Mouse (Mus musculus) CH12.LX (cell line): ENCODE results near the gene Mllt3. TPM values are rescaled to one million over a fixed set of nuclear protein-coding genes. Genes with fewer than 3 reads are reported as not detected.

Experiments
- DNase-seq: peaks from one replicate; pipeline ENCODE4 v3.0.0-alpha.2; 2013; ENCODE audit errors: extremely low read depth
- H3K27ac ChIP-seq: 2 replicates; pipeline ENCODE4 v1.5.1; 2012; ENCODE audit warnings: low read depth, mild to moderate bottlenecking, control low read depth, moderate library complexity; ENCODE audit not compliant: insufficient read depth
- H3K27me3 ChIP-seq: replicated peaks from 2 replicates; pipeline ENCODE3; 2012; ENCODE audit warnings: inconsistent platforms
- H3K36me3 ChIP-seq, 2 experiments: replicated peaks in 1 of 2; 2 replicates each; pipeline versions ENCODE3 to v1.6.1; 2012; ENCODE audit warnings: inconsistent platforms in 1 of 2, low read length in 1 of 2, mild to moderate bottlenecking in 1 of 2, mixed read lengths in 1 of 2, moderate library complexity in 1 of 2; ENCODE audit not compliant: control insufficient read depth in 1 of 2, insufficient read depth in 1 of 2
- H3K4me1 ChIP-seq, 2 experiments: 2 replicates each; pipeline ENCODE4 v1.6.1; 2012; ENCODE audit warnings: inconsistent platforms in 1 of 2, moderate library complexity in 1 of 2; ENCODE audit not compliant: insufficient read depth in 2 of 2, control insufficient read depth in 1 of 2
- H3K4me2 ChIP-seq: 2 replicates; pipeline ENCODE4 v1.6.1; 2012; ENCODE audit warnings: low read depth, mild to moderate bottlenecking, control low read depth; ENCODE audit not compliant: poor library complexity, insufficient read depth, severe bottlenecking
- H3K4me3 ChIP-seq, 3 experiments: fragments of 150-350 bp in 1 of 3; sonication (generic) in 1 of 3; replicated peaks in 1 of 3; 2 replicates each; pipeline versions ENCODE3 to v1.5.1; 2011 to 2012; ENCODE audit warnings: low read depth in 2 of 3, low read length in 2 of 3, mild to moderate bottlenecking in 2 of 3, moderate library complexity in 2 of 3, control low read depth in 1 of 3, improper control_type of control experiment in 1 of 3, inconsistent platforms in 1 of 3, mixed read lengths in 1 of 3; ENCODE audit not compliant: poor library complexity in 1 of 3
- H3K79me2 ChIP-seq: replicated peaks from 2 replicates; pipeline ENCODE4 v1.6.1; 2012; ENCODE audit warnings: mild to moderate bottlenecking, moderate library complexity; ENCODE audit not compliant: control insufficient read depth, poor library complexity, insufficient read depth, severe bottlenecking; ENCODE audit errors: extremely low read depth
- H3K9ac ChIP-seq: 2 replicates; pipeline ENCODE4 v1.6.1; 2012; ENCODE audit warnings: low read depth, mild to moderate bottlenecking, control low read depth, moderate library complexity; ENCODE audit not compliant: insufficient read depth
- H3K9me3 ChIP-seq: replicated peaks from 2 replicates; pipeline ENCODE3; 2012; ENCODE audit warnings: low read length, inconsistent platforms, mixed read lengths
- CHD2 ChIP-seq: IDR thresholded peaks from 2 replicates; pipeline ENCODE4 v1.6.1; 2011; ENCODE audit warnings: low read length, improper control_type of control experiment
- CTCF ChIP-seq, 2 experiments: IDR thresholded peaks in 1 of 2; conservative IDR thresholded peaks in 1 of 2; 2 replicates each; pipeline ENCODE4 v1.5.1; 2011 to 2012; ENCODE audit warnings: low read depth in 2 of 2, low read length in 2 of 2, improper control_type of control experiment in 1 of 2, inconsistent platforms in 1 of 2, mild to moderate bottlenecking in 1 of 2, moderate library complexity in 1 of 2
- E2F4 ChIP-seq: IDR thresholded peaks from 2 replicates; pipeline ENCODE4 v1.6.1; 2011; ENCODE audit warnings: low read depth, low read length, improper control_type of control experiment; ENCODE audit not compliant: insufficient replicate concordance
- ELF1 ChIP-seq: IDR thresholded peaks from 2 replicates; pipeline ENCODE4 v1.6.1; 2014; ENCODE audit warnings: low read depth, mild to moderate bottlenecking, inconsistent platforms, low read length, improper control_type of control experiment
- EP300 ChIP-seq: IDR thresholded peaks from 2 replicates; pipeline ENCODE4 v1.6.1; 2011; ENCODE audit warnings: low read length, improper control_type of control experiment
- JUND ChIP-seq: conservative IDR thresholded peaks from 2 replicates; pipeline ENCODE4 v1.6.1; 2011; ENCODE audit warnings: low read depth, low read length, improper control_type of control experiment
- KAT2A ChIP-seq: IDR thresholded peaks from 2 replicates; pipeline ENCODE4 v1.6.1; 2012; ENCODE audit warnings: low read length, improper control_type of control experiment, inconsistent platforms; ENCODE audit not compliant: insufficient replicate concordance
- MAX ChIP-seq: IDR thresholded peaks from 2 replicates; pipeline ENCODE4 v1.6.1; 2011; ENCODE audit warnings: low read length, improper control_type of control experiment
- MEF2A ChIP-seq: IDR thresholded peaks from 2 replicates; pipeline ENCODE4 v1.6.1; 2014; ENCODE audit warnings: low read depth, mild to moderate bottlenecking, inconsistent platforms, low read length, improper control_type of control experiment, borderline replicate concordance
- RAD21 ChIP-seq: IDR thresholded peaks from 2 replicates; pipeline ENCODE4 v1.6.1; 2011; ENCODE audit warnings: low read depth, mild to moderate bottlenecking, low read length, improper control_type of control experiment, moderate library complexity
- TCF12 ChIP-seq: IDR thresholded peaks from 2 replicates; pipeline ENCODE4 v1.6.1; 2014; ENCODE audit warnings: low read depth, mild to moderate bottlenecking, inconsistent platforms, low read length, improper control_type of control experiment
- USF2 ChIP-seq: conservative IDR thresholded peaks from 2 replicates; pipeline ENCODE4 v1.6.1; 2011; ENCODE audit warnings: low read depth, low read length, improper control_type of control experiment
- ZKSCAN1 ChIP-seq: IDR thresholded peaks from 2 replicates; pipeline ENCODE4 v1.6.1; 2012; ENCODE audit warnings: low read depth, inconsistent platforms, low read length, improper control_type of control experiment, borderline replicate concordance
- ZNF384 ChIP-seq: IDR thresholded peaks from 2 replicates; pipeline ENCODE4 v1.6.1; 2012; ENCODE audit warnings: low read depth, low read length, improper control_type of control experiment, inconsistent platforms
- dilution Hi-C: fragments of 300-500 bp; cut with MboI; formaldehyde crosslinking; loops from 2 replicates; pipeline ENCODE4 v1.14.3; 2020; ENCODE audit warnings: low sequenced_read_pairs; ENCODE audit not compliant: extremely low pct_unique_long_range_greater_than_20kb, extremely low pct_ligation_motif_present
- in situ Hi-C: fragments of 300-500 bp; cut with MboI; formaldehyde crosslinking; loops from 3 replicates; pipeline ENCODE4 v1.14.3; 2019; ENCODE audit warnings: low sequenced_read_pairs, low pct_ligation_motif_present, low pct_unique_long_range_greater_than_20kb, mixed read lengths
- polyA plus RNA-seq: library from polyadenylated mRNA; unstranded; fragments of >175 nt; gene quantifications from 2 replicates; pipeline ENCODE4 v1.2.1, GENCODE M21; 2012; ENCODE audit warnings: low read depth; ENCODE audit not compliant: insufficient read length
- total RNA-seq, 2 experiments: library from RNA; depleted of rRNA; stranded (reverse); fragments of 300-350 nt in 1 of 2; fragments of >200 nt in 1 of 2; gene quantifications; 2 replicates each; pipeline ENCODE4 v1.2.3; 2012 to 2014

The Mllt3 gene
- total and polyA plus RNA-seq, 3 experiments, result 8.3 to 20.9 (median 10.1) TPM

DNA sequence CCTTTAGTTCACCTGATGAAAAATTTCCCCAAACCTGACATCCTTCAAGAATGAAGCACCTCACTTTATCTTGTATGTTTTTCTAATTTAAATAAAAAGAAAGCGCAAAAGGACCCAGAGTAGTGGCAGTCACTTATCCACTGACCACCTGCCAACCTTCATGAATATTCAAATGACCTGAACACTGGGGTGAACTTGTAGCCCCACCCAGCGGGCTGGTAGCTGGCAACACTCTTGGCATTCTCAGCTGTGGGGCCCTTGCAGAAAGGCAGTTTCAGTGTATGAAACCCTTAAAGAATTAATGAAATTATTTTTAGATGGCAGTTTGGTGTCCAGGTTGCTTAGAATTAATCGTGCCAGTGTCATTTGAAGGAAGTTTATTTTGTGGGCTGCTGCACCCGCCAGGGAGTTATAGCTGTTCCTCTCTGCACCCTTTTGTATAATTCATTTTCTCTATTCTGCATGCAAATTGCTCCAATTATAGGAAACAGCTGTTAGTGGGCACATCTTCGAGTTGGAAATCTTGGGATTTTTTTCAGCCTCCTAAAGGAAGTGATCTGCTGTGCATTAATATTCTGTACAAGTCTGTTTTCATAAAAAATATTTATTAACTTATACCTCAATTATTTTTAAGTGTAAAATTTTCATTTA, 149.8 kb downstream of the Mllt3 start:
- H3K27ac ChIP-seq, result no peak overlapping the region
- no peaks in the 10 kb centered on the region for H3K36me3 ChIP-seq
- no peaks in the 10 kb centered on the region for H3K27me3 ChIP-seq
- H3K4me1 ChIP-seq, result peaks cover 0 to 7% of the 10 kb centered on the region in 2 experiments; a peak in 1 of 4 replicates
- no peaks in the 10 kb centered on the region for H3K79me2 ChIP-seq
- in situ Hi-C loops, result no loop called here
- H3K9me3 ChIP-seq, result no peaks in the 10 kb centered on the region
- H3K4me2 ChIP-seq, result no peak overlapping the region
- TF ChIP-seq CTCF (conservative IDR thresholded peaks at IDR 0.05 in 1 of 2, IDR thresholded peaks at IDR 0.05 in 1 of 2; ENCODE audit: low read depth in 2 of 2, low read length in 2 of 2) (peak in 1 of 2 experiments; percentile 8; a peak in 1 of 4 replicates), ELF1 (no peak), ZKSCAN1 (no peak), CHD2 (no peak), MAX (no peak)
- H3K4me3 ChIP-seq, result no peak overlapping the region
- no peak overlapping the region for H3K9ac ChIP-seq
- no peak for DNase-seq
- dilution Hi-C loops, result no loop called here

DNA sequence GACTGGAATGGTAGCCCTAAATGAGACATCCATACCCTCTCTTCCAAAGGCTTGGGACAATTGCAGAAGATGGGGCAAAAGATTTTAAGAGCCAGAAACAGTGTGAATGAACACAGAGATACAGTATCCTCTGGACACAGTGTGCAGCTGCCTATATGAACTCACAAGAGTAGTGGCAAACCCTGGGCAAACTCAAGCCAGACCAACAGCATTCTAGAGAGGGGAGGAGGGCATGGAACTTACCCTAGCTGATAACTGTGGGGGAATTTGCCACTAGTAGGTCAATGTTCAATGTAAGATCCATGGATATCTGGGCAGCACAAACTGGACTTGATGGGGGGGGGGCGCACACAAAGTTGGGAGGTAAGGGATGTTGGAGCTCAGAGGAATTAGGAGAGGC, 151.2 kb downstream of the Mllt3 start:
- no peaks in the 10 kb centered on the region for H3K79me2 ChIP-seq
- DNase-seq, result no peak
- H3K27ac ChIP-seq, result no peak overlapping the region
- H3K9ac ChIP-seq, result no peak overlapping the region
- H3K27me3 ChIP-seq, result no peaks in the 10 kb centered on the region
- H3K4me1 ChIP-seq, result peaks cover 0 to 7% of the 10 kb centered on the region in 2 experiments; a peak in 1 of 4 replicates
- no peak for TF ChIP-seq TCF12
- TF ChIP-seq USF2, result no peak
- TF ChIP-seq E2F4, result no peak
- TF ChIP-seq MEF2A, result no peak
- no peak for TF ChIP-seq KAT2A
- no peak for TF ChIP-seq CTCF (conservative IDR thresholded peaks at IDR 0.05 in 1 of 2, IDR thresholded peaks at IDR 0.05 in 1 of 2; ENCODE audit: low read depth in 2 of 2, low read length in 2 of 2)
- no peak for TF ChIP-seq ZNF384
- in situ Hi-C loops, result no loop called here
- dilution Hi-C loops, result no loop called here
- no peaks in the 10 kb centered on the region for H3K9me3 ChIP-seq
- H3K36me3 ChIP-seq, result no peaks in the 10 kb centered on the region
- H3K4me3 ChIP-seq, result no peak overlapping the region
- H3K4me2 ChIP-seq, result no peak overlapping the region

DNA sequence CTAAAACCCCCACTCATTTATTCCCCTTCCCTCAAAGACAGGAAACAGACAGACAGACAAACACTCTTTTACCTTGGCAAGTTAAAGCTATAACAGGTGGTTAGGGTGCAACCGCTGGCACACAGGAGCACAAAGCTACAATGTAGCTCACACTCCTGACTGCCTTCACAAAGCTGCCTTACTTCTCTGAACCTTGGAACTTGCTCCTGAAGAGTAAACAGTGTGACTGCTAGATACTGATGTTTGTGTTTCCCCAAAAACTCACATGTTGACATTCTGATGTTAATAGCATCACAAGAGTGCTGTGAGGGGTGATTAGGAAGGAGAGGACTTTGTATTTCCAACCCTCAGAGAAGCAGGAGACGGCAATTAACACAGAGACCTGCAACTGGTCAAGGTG, 151.6 kb downstream of the Mllt3 start:
- H3K4me1 ChIP-seq, result peaks cover 0 to 7% of the 10 kb centered on the region in 2 experiments; a peak in 1 of 4 replicates
- no peak overlapping the region for H3K9ac ChIP-seq
- no peaks in the 10 kb centered on the region for H3K79me2 ChIP-seq
- no peaks in the 10 kb centered on the region for H3K9me3 ChIP-seq
- no peak overlapping the region for H3K4me3 ChIP-seq
- dilution Hi-C loops, result no loop called here
- H3K36me3 ChIP-seq, result no peaks in the 10 kb centered on the region
- TF ChIP-seq RAD21 (no peak), JUND (no peak), EP300 (no peak), ZKSCAN1 (no peak)
- no peak for DNase-seq
- H3K4me2 ChIP-seq, result no peak overlapping the region
- no peaks in the 10 kb centered on the region for H3K27me3 ChIP-seq
- no peak overlapping the region for H3K27ac ChIP-seq
- in situ Hi-C loops, result no loop called here
